Mouse (Mus musculus): ENCODE measurements around the gene Psen1. TPM values are rescaled to one million over a fixed set of nuclear protein-coding genes. Genes with fewer than 3 reads are reported as not detected.

The Psen1 gene
- 61.5 and 71.2 TPM in 2 replicates for total RNA-seq (2017)

DNA sequence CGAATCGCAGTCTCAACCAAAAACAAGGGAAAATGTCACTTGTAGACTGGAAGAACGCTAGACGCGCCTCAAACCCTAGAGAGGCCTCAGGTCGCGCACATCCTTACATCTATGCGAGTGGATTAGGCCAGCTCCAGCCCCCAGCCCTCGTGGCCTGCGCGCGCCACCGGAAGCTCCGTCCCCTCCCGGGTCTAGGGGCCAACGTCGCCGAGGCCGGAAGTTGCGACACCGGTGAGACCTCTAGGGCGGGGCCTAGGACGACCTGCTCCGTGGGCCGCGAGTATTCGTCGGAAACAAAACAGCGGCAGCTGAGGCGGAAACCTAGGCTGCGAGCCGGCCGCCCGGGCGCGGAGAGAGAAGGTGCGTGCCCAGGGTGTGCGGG, at the start of gene Psen1:
TSS of gene Psen1 (plus strand) at position 219 of the 382 bp plus-strand sequence.
- peak; percentile 93 for ATAC-seq (replicated peaks; ENCODE audit: low read depth, poor library complexity, severe bottlenecking)

DNA sequence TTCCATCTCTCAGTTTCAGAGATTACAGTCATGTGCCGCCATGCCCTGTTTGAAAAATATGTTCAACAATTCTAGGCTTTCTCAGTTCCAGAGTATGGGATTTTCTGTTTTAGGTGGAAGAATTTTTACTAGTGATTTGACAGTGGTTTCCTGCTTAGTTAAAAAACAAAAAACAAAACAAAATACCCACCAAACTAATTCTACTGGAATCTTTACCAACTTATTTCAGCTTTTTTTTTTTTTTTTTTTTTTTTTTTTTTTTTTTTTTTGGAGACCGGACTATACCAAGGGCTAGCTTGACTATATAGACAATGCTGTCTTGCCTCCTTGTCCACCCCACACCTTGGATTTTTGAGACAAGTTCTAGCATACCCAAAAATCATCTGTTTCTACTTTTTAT, 46.7 kb upstream of the Psen1 start:
- no peak for ATAC-seq (replicated peaks; ENCODE audit: low read depth, poor library complexity, severe bottlenecking)

DNA sequence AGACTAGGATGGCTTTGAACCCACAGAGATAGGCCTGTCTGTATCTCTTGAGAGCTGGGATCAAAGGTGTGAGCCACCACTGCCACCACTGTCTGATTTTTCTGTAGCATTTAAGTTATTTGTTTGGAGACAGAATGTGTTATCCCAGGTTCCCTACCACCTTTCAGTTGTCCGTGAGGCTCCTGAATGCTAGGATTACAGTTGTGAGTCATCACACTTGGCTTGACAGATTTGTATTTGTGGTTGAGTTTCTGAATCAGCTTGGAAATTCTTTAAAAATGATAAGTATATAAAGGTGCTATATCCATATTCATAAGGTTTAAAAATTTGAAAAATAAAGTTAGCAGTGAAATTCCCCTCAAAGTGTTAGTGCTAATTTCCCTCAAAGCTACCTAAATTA, 44.8 kb upstream of the Psen1 start:
- no peak for ATAC-seq (replicated peaks; ENCODE audit: low read depth, poor library complexity, severe bottlenecking)

DNA sequence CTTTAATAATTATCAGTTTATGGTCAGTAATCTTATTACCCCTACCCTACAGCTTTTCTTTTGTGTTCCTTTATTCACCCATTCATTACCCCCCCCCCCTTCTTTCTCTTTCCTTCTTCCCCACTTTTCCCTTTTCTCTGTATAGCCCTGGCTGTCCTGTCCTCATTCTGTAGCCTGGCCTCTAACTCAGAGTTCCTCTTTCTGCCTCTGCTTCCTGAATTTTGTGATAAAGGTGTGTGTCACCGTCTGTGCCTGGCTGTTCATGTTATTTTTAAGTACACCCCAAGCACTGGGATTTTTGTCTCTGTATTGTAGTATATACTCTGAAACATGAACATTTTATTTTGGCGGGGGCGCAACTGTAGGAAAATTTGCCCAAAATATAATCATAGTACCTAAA, 37.6 kb upstream of the Psen1 start:
- ATAC-seq (replicated peaks; ENCODE audit: low read depth, poor library complexity, severe bottlenecking) = 0 out of 2 replicates have a peak, but pooled peaks have one; percentile 29

DNA sequence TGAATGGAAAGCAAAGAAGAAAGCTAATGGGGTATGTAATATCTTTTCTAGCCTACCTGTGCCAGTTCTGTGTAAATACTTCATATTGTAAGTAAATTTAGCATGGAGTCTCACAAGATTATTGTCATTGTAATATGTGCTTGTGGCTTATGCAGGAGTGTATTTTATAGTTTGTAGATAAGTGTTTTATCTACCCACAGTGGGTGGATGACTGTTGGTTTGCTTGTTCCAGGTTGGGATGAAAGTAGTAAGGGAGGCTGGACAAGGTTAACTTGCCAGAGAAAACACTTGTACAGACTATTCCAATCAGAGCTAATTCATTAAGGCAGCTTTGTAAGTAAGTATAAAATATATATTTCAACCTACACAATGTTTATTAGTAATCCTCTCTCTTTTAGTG, 36.5 kb upstream of the Psen1 start:
- ATAC-seq (replicated peaks; ENCODE audit: low read depth, poor library complexity, severe bottlenecking) = no peak

DNA sequence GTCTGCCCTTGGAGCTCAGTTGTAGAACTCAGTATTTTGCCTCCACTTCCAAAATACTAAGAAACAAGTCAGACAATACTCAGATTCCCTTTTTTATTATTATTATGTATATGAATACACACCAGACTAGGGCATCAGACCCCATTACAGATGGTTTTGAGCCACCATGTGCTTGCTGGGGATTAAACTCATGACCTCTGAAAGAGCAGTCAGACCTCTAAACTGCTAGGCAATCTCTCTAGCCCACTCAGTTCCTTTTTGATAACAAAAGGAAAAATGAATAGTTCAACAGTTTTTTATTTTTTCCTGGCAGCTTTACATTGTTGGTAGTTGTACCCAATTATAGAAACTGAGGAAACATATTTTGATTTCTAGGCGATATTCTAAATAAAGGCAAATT, 2.5 kb upstream of the Psen1 start:
- no peak for ATAC-seq (replicated peaks; ENCODE audit: low read depth, poor library complexity, severe bottlenecking)

DNA sequence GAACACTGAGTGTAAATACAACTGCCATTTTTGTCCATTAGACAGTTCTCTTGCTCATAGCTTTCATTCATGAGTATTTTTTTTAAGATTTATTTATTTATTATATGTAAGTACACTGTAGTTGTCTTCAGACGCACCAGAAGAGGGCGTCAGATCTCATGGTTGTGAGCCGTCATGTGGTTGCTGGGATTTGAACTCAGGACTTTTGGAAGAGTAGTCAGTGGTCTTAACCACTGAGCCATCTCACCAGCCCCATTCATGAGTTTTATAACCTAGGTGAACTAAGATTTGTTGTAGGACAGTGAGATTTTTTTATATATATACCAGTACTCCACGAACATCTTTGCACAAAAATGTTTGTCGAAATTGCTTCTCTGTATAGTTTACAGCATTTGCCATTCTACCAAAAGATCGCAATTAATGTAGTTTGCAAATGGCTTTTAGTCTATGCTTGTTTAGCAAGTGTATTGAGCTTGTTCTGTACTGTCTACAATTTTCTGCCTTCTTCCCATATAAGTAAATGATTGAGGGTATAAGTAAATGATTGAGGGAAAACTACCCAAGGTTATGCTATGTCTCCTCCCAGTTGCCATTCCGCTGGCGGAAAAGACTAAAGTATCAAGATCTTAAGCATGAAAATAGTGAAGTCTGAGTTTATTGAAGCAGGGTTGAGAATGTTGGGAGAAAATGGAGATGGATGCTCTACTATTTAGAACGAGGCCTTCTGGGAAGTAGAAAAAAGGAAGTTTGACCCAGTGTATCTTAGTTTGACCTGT, 1.2 kb upstream of the Psen1 start:
- ATAC-seq (replicated peaks; ENCODE audit: low read depth, poor library complexity, severe bottlenecking) = no peak

DNA sequence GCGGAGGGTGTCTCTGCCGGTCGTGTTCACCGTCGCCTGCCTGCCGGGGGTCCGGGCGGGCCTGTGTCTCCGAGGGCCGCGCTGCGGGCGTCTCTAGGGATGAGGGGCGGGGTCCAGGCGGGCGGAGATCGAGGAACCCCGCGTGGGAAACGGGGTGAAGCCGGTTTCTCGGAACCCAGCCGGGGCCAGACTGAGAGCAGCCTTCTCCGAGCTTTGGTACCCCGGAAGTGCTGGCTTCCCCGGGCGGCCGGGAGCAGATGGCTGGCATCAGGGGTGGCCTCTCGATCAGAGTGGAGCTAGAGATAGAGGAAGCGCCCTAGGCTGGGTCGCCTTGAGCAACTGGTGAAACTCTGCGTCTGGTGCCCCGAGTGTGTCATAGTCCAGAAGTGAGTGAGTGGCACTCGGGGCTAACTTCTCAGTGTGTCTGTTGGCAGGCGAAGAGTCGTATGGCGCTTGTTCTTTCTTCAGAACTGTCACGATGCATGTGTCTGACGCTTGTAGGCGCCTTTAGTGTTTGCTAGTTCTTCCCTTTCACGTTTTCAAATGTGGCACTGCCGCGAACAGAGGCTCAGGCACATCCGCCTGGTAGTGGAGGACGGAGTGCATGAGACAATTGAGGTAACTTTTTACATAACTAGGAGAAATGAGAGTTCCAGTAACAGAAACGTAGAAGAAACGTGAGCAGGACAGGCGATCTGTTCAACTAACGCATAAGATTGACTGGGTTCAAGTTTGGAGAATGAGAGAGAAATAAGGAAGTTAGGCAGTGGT, 549 bp downstream of the Psen1 start:
- peak; percentile 64 for ATAC-seq (replicated peaks; ENCODE audit: low read depth, poor library complexity, severe bottlenecking)

DNA sequence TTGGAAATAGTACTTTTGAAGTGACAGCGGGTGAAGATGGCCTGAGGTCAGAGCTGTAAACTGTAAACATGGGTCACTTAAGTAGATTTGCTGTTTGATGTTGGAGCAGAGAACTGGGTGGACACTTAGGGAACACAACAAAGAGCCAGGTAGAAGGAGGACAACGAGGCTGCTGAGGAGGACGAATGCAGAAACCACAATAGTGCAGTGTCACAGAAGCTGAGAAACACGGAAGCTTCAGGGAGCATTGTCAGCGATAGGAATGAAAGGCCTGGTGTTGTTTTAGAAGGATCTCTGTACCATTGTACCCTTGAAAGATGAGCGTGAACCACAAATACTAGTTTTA, 1.1 kb downstream of the Psen1 start:
- ATAC-seq (replicated peaks; ENCODE audit: low read depth, poor library complexity, severe bottlenecking) = peak; percentile 15; the same call in 1 of the 2 replicates

DNA sequence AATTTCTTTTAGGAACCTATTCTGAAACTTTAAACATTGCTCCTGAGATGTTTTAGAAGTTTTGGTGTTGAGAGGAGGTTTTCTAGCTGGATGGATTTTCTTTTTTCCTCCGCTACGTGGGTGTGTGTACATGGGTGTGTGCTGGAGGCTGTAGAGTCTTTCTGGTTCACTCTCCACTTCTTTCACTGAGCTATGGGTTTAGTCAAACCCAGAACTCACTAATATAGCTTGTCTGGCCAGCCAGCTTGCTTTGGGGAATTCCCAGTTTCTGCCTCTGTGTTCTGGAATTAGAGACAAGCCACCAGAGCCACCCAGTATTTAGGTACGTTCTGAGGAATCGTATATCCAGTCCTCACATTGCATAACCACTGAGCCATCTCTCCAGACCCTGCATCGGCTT, 6.1 kb downstream of the Psen1 start:
- no peak for ATAC-seq (replicated peaks; ENCODE audit: low read depth, poor library complexity, severe bottlenecking)

DNA sequence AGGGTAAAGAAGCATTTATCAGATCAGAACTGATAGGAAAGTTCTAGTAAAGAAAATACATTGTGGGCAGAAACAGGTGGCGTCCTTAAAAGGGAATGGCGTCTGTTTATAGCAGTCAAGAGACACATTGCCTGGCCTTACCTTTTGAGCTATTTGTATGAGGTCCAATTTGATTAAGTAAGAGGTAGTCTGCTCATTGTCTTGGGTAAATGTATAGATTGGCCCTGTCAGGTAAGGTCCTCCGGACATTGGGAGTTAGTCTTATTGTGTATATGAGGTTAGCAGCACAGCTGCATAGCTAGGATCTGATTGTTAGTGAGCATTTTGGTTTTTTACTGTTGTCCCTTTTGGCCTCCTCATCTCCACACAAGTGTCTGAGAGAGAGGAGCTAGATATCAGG, 6.7 kb downstream of the Psen1 start:
- ATAC-seq (replicated peaks; ENCODE audit: low read depth, poor library complexity, severe bottlenecking) = no peak

DNA sequence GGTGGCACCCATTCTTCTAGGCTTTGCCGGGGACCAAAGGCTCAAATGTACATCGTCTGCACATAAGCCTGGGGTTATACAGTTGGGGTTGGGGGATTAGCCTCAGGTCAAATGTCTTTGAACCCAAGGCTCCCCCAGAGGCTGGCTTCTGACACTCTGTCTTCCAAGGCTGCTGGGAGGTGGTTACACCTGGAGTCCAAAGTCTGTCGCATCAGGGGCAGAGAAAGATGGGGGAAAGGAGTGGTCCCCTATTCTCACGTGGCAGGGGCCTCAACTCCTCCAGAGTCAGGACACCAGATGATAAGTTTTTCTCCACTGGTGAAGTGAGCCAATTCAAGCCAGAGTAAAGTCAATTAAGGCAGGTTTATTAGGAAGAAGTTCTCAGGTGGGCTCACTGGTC, 10.7 kb downstream of the Psen1 start:
- ATAC-seq (replicated peaks; ENCODE audit: low read depth, poor library complexity, severe bottlenecking) = no peak

DNA sequence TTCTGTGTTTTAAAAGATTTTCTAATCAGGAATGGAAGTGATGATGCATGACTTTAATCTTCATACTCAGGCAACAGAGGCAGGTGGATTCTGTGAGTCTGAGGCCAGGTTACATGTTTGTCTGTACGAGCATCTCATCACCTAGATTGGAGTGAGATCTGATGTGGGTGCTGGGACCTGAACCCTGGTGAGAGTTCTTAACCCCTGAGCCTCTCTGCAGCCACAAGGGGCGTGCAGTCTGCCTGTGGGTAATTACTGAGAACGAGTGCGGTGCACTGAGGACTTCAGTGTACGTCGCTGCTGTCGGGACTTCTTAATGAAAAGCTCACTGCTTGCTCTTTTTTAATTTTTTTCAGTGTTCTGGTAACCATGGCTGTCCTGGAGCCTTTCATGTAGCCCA, 13.7 kb downstream of the Psen1 start:
- no peak for ATAC-seq (replicated peaks; ENCODE audit: low read depth, poor library complexity, severe bottlenecking)

DNA sequence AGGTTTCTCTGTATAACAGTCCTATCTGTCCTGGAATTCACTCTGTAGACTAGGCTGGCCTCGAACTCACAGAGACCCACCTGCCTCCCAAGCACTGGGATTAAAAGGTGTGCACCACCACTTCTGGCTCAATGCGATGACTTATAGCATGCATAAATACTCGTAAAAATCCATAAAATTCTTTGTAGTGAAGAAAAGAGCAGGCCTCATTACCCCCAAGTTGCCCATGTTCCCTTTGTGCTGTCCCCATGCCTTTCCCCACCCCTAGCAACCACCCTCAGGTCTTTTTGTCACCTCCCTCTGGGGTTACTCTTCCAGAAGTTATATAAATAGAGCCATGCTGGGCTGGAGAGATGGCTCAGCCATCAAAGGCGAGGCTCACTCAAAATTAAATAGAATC, 14.8 kb downstream of the Psen1 start:
- no peak for ATAC-seq (replicated peaks; ENCODE audit: low read depth, poor library complexity, severe bottlenecking)

DNA sequence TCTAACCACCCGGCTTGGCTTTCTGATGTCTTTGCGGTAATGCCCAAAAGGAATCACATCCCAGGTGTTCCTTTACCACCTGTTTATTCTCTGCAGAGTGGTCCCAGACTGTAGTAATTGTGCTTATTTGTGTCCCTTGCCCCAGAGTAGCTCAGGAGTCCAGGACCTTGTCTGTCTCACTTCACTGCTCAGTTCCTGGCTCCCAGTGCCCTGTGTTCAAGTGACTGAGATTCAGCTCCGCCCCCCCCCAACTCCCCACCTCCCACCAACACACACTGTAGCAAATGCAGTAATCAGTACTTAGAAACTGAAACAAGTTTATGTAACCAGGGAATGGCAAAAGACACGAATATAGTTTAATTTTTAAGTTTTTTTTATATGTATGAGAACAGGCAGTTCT, 19.0 kb downstream of the Psen1 start:
- no peak for ATAC-seq (replicated peaks; ENCODE audit: low read depth, poor library complexity, severe bottlenecking)

DNA sequence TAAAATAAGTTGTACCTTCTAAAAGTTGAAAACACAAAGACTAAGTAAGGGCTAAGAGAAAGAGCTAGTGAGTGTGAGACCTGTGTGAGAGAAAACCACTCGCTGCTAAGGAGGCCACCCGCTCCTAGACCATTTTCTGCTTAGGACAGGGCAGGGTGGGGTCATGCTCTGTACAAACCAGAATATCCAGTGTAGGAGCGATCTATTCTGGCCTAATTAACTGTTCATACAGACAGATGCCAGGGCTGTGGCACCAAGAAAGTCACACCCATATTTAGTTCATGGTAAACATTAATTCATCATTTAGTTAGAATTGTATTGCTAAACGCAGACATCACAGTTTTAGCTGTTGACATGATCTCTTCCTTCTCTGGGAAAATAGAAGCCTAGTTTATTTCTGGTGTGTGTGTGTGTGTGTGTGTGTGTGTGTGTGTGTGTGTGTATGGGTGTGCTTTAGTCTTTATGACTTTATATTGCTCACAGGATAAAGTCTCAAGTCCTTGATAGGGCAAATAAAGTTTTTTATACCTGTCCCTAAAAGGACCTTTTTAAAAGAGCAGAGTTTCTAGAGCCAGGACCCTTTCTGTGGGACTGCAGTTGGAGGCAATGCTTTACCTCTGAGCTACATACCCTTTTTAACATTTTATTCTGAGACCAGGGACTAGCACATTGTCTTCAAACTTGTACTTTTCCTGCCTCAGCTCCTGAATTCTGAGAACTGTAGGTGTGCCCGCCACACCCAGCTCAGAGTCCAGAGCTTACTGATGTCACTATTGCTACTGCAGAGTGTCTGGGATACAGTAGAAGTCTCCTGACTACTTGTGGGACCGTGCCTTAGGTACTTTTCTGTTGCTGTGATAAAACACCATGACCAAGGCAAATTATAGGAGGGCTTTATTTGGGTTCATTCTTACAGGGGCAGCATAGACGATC, 20.5 kb downstream of the Psen1 start:
- ATAC-seq (replicated peaks; ENCODE audit: low read depth, poor library complexity, severe bottlenecking) = no peak

DNA sequence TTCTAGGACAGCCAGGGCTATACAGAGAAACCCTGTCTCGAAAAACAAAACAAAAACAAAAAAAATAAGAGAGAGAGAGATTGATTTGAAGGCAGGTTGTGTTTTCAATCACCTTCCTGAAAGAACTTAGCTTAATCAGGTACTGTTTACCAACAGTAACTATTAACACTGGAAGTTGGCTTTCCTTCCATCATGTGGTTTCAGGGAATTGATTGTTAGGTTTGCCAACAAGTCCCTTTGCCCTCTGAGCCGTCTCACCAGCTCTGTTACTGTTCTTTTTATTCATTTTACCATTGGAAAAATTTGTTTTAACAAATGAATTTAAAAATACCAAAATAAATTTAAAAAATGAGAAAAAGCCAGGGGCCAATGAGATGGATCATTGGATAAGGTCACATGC, 22.0 kb downstream of the Psen1 start:
- no peak for ATAC-seq (replicated peaks; ENCODE audit: low read depth, poor library complexity, severe bottlenecking)

DNA sequence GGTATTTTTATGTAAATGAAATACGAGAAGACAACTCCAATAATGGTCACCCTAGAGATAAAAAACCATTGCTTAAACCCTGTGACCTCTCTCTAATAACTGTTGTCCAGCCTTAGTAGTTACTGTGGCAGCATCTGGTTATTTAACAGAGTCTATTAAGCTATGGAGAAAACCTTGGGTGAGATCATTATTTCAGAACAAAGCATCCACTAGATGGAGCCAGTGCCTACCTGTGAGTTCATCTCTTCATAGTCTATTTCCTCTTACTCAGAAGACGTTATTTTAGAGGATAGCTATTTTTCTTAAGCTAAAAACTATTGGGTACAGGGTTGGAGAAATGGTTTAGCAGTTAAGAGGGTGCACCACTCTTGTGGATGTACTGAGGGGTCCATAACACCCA, 25.8 kb downstream of the Psen1 start:
- ATAC-seq (replicated peaks; ENCODE audit: low read depth, poor library complexity, severe bottlenecking) = peak; percentile 66; the same call in 1 of the 2 replicates

DNA sequence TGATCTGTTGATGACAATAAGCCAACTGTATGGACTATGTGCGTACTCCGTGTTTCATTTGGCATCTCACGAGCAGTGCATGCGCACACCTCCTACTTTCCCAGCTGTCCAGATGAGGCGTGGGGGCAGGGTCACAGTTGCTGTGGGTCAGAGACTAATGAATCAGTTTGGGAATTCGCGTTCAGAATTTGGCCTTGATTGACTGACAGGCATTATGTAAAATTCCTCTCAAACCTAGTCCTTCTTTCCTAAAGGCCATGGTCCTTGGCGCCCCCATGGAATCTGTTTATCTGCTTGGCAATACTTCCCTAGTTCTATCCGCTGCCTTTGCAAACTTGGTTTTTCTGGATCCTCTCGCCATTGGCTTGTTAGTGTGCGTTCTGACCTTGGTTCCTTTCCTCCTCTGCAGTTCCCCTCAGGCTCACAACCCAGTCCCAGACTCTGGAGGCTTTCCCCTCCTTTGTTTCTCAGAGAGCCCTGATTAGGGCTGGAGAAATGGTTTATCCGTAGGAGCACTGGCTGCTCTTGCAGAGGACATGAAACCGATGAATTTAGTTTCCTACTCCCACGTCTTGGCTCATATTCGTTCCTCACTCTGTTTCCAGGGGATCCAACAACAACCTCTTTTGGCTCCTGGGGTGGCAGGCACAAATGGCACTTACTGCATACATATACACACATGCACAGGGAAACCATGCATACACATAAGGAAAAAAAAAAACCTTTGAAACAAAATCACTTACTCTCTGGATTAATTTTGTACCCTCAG, 28.6 kb downstream of the Psen1 start:
- no peak for ATAC-seq (replicated peaks; ENCODE audit: low read depth, poor library complexity, severe bottlenecking)

DNA sequence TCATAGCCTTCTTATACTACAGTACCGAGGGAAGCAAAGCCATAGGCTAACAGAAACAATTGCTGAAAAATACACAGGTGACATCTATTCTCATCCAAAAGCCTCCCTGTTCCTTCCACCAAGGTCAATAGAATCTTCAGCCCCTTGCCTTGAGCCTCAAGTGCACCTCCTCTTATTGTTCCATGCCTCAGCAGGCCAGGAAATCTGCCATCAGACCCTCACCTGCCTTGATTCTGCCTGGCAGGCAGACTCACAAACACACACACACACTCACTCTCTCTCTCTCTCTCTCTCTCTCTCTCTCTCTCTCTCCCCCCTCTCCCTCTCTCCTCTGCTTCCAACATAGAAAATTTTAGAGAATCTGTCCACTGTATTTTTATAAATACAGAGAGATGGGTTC, 31.5 kb downstream of the Psen1 start:
- ATAC-seq (replicated peaks; ENCODE audit: low read depth, poor library complexity, severe bottlenecking) = no peak

All from common myeloid progenitor, adult 5-6 weeks (primary cell).